Mouse (Mus musculus) stomach, postnatal 0 days (tissue): ENCODE measurements around the gene Rasl11a. TPM values are rescaled to one million over a fixed set of nuclear protein-coding genes. Genes with fewer than 3 reads are reported as not detected.
"Not testable (repeated sequence)": the region's sequence is repeated elsewhere in the genome, so short reads cannot be mapped to it uniquely, and the experiment has no call there.

ENCODE experiments used
- ATAC-seq: fragments of 200-750 bp; cut with Nextera tagmentation; 2 replicates; pipeline ENCODE4 v1.8.0; 2017; ENCODE audit not compliant: low FRiP score, low TSS enrichment
- DNase-seq: peaks from one replicate; pipeline ENCODE4 v3.0.0-alpha.2; 2016; ENCODE audit warnings: low spot score
- H3K27ac ChIP-seq: fragments of 300-500 bp; sonication (generic); replicated peaks from 2 replicates; pipeline ENCODE4 v1.5.1; 2014; ENCODE audit warnings: mild to moderate bottlenecking, control low read depth
- H3K27me3 ChIP-seq: fragments of 300-500 bp; sonication (generic); 2 replicates; pipeline ENCODE4 v1.6.1; 2014; ENCODE audit warnings: low read length; ENCODE audit not compliant: control insufficient read depth, insufficient read depth
- H3K36me3 ChIP-seq: fragments of 300-500 bp; sonication (generic); 2 replicates; pipeline ENCODE4 v1.6.1; 2014; ENCODE audit warnings: low read length, mixed read lengths; ENCODE audit not compliant: control insufficient read depth, insufficient read depth
- H3K4me1 ChIP-seq: fragments of 300-500 bp; sonication (generic); replicated peaks from 2 replicates; pipeline ENCODE4 v1.6.1; 2014; ENCODE audit warnings: antibody characterized with exemption; ENCODE audit not compliant: control insufficient read depth, insufficient read depth
- H3K4me2 ChIP-seq: fragments of 300-500 bp; sonication (generic); replicated peaks from 2 replicates; pipeline ENCODE4 v1.6.1; 2014; ENCODE audit warnings: low read depth, mild to moderate bottlenecking, control low read depth, moderate library complexity
- H3K4me3 ChIP-seq: fragments of 300-500 bp; sonication (generic); 2 replicates; pipeline ENCODE4 v1.5.1; 2014; ENCODE audit warnings: low read depth, low read length, control low read depth
- H3K9ac ChIP-seq: fragments of 300-500 bp; sonication (generic); 2 replicates; pipeline ENCODE4 v1.6.1; 2014; ENCODE audit warnings: mild to moderate bottlenecking, low read length, control low read depth, mixed read lengths
- H3K9me3 ChIP-seq: fragments of 300-500 bp; sonication (generic); 2 replicates; pipeline ENCODE4 v1.6.1; 2016; ENCODE audit warnings: low read length; ENCODE audit not compliant: control insufficient read depth
- CTCF ChIP-seq: IDR thresholded peaks from 2 replicates; pipeline ENCODE4 v1.5.1; 2016; ENCODE audit warnings: antibody characterized with exemption, low read depth, mild to moderate bottlenecking, moderate library complexity
- EP300 ChIP-seq: optimal IDR thresholded peaks from 2 replicates; pipeline ENCODE3; 2016; ENCODE audit warnings: antibody characterized with exemption
- WGBS: fragments of 180-500 bp; shearing (Covaris S2); extraction: QIAGEN DNeasy Blood & Tissue Kit; methylation state at CpG from one replicate; pipeline ENCODE4 v1.1.7; 2014; 5-methylcytosine and 5-hydroxymethylcytosine counted together
- polyA plus RNA-seq: library from polyadenylated mRNA; unstranded; fragments of >200 nt; fragmentation: Nextera tagmentation; extraction: Ambion mirVana; gene quantifications from 2 replicates; pipeline ENCODE4 v1.2.1, GENCODE M21; 2015

The Rasl11a gene
- polyA plus RNA-seq, 1 experiment from 2014 or later = 13.8 TPM

DNA sequence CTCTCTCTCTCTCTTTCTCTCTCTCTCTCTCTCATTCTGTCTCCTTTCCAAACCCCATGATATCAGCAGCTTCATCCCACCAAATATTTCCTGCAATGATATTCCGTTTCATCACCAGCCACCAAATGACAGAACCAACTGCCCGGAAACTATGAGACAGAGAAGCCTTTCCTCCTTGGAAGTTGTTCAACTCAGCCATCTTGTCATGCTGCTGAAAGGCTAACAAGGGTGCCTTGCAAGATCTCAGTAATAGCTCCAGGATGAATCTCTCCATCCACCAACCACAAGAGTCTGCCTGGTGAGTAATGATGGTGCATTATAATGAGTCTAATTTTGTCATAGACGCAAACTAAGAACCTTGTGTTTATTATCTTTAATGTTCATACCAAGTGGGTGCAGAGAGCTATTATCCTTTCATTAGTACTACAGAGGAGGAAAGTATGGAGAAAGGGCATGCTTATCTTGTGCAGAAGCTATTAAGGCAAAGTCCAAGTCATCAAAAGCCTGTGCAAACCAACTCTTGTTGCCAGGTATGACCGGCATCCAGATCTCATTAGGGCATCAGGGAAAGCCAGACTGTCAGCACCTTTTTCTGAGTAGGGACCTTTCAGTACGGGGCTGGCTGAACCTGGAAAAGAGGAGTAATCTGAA is 28.2 kb downstream of the Rasl11a start:
- no peak for TF ChIP-seq EP300
- TF ChIP-seq CTCF = no peak
- Histone ChIP-seq H3K27me3 (no peaks in the 10 kb centered on the region), H3K4me2 (no peak overlapping the region), H3K27ac (no peak overlapping the region), H3K36me3 (no peaks in the 10 kb centered on the region), H3K9ac (no peak overlapping the region), H3K4me1 (no peaks in the 10 kb centered on the region), H3K9me3 (no peaks in the 10 kb centered on the region), H3K4me3 (no peak overlapping the region)
- peak; percentile 68 for ATAC-seq
- DNase-seq = no peak
- 76% methylated on average over 5 of the region's 5 CpGs for whole genome bisulfite sequencing

DNA sequence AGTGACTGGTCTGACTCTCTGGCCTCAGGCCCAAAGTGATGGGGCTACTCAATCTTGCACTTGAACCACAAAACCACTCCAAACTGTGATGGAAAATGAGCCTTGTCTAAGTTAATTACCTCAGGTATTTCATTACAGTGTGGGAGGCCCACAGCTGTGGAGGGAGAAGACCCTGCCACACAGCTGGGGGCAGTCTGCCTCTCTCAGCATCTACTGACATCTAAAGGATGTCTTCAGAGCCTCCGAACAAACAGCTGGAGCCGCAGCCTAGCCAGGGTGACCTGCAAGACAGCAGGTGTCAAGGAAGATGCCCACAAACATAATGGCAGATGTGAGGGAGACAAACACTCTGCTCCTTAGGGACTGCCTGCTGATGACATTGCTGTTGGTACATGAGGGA is 31.2 kb downstream of the Rasl11a start:
- Histone ChIP-seq H3K9ac (no peak overlapping the region), H3K36me3 (no peaks in the 10 kb centered on the region), H3K4me3 (no peak overlapping the region), H3K4me2 (no peak overlapping the region), H3K4me1 (no peaks in the 10 kb centered on the region), H3K27me3 (no peaks in the 10 kb centered on the region), H3K9me3 (no peaks in the 10 kb centered on the region), H3K27ac (no peak overlapping the region)
- DNase-seq (no peak), ATAC-seq (no peak)
- no peak for TF ChIP-seq EP300
- no peak for TF ChIP-seq CTCF
- WGBS = 57% methylated on average over 2 of the region's 2 CpGs

DNA sequence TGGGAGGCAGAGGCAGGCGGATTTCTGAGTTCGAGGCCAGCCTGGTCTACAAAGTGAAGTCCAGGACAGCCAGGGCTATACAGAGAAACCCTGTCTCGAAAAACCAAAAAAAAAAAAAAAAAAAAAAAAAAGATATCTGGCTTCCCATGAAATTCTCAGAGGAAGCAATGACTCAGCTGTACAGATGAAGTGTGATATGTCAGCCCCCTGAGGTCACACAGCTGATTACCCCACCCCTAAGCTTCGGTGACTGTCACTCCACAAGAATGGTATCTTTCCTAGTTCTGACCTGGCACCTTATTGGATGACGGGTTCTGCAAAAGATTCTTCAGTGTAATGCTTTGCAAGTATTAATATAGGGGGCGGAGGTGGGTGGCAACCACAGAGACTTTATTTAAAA is 33.0 kb downstream of the Rasl11a start:
- not testable (repeated sequence) for H3K9ac ChIP-seq, H3K27me3 ChIP-seq, ATAC-seq, H3K36me3 ChIP-seq, DNase-seq, H3K4me2 ChIP-seq, H3K4me3 ChIP-seq, H3K9me3 ChIP-seq, H3K4me1 ChIP-seq, H3K27ac ChIP-seq
- WGBS = 79% methylated on average over 4 of the region's 6 CpGs

DNA sequence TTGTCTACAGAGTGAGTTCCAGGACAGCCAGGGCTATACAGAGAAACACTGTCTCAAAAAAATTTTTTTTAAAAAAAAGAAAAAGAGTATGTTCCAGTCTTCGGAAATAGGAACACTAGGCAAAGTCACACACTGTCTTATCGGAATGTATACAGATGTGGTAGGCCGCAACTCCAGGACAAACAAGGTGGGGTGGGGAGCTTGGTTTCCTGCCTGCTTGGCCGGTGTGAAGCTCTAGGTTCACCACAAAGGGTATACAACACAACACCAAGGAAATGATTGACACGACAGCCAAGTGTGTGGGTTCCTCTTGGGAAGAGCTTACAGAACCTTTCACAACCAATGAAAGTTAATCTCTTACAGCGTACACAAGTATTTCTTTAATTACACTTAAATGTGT is 37.4 kb downstream of the Rasl11a start:
- ATAC-seq = no peak
- Histone ChIP-seq H3K4me2 (no peak overlapping the region), H3K9ac (no peak overlapping the region), H3K36me3 (no peaks in the 10 kb centered on the region), H3K4me3 (no peak overlapping the region), H3K4me1 (no peaks in the 10 kb centered on the region), H3K9me3 (no peaks in the 10 kb centered on the region), H3K27me3 (no peaks in the 10 kb centered on the region), H3K27ac (no peak overlapping the region)
- TF ChIP-seq EP300 (no peak), CTCF (no peak)
- 65% methylated on average over 6 of the region's 6 CpGs for WGBS
- no peak for DNase-seq

DNA sequence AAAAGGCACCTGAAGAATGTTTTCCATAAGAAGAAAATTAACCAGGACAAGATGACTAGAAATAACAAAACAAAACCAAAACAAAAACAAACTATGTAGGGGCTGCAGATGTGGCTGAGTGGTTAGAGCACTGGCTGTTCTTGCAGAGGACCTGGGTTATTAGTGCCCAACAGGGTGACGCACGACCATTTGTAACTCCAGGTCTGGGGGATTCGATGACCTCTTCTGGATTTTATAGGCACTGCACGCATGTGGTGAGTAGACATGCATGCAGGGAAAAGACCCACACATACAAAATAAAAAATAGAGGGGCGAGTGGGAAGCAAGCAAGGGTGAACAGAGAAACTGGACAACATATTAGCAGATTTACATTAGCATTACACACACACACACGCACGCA is 38.2 kb downstream of the Rasl11a start:
- Histone ChIP-seq H3K9ac (no peak overlapping the region), H3K9me3 (no peaks in the 10 kb centered on the region), H3K27me3 (no peaks in the 10 kb centered on the region), H3K4me2 (no peak overlapping the region), H3K4me1 (no peaks in the 10 kb centered on the region), H3K27ac (no peak overlapping the region), H3K4me3 (no peak overlapping the region), H3K36me3 (no peaks in the 10 kb centered on the region)
- ATAC-seq = no peak
- no peak for TF ChIP-seq EP300
- TF ChIP-seq CTCF = peak; percentile 48
- 73% methylated on average over 7 of the region's 7 CpGs for WGBS
- DNase-seq = no peak

DNA sequence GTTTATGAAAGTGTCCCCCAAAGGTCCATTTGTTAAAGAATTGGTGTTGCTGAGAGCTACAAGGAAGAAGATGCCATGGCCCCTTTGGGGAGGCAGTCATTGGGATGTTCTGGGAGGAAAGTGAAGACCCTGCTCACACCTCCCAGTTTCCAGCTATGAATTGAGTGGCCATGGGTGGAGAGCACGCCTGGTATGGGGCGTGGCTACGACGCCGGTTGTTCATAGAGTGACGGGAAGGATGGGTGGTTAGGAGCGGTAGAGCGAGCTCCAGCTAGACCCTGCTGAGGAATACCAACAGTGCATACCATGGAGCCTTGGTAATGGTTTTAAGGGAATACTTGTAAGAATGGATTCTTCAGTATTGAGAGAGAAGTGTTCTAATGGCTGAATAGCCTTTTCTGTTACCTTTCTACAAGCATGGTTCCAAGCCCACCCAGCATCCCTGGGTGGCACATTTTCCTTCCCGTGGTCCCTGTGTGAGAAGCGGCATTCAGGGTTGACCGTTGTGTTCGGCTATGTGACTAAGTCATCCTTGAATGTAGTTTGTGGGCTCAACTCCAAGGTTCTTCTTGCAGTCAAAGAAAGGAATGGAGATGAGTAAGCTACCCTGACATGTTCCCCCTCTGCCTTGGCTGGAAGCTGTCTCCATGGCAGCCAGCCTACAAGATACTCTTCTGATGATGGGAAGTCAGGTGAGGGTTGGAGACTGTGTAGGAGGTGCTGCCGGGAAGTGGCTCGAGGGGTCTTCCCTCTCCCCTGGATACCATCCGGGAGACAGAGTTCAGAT is 38.8 kb downstream of the Rasl11a start:
- Histone ChIP-seq H3K27me3 (no peaks in the 10 kb centered on the region), H3K4me1 (no peaks in the 10 kb centered on the region), H3K9me3 (no peaks in the 10 kb centered on the region), H3K4me2 (no peak overlapping the region), H3K9ac (no peak overlapping the region), H3K27ac (no peak overlapping the region), H3K36me3 (no peaks in the 10 kb centered on the region), H3K4me3 (no peak overlapping the region)
- ATAC-seq = no peak
- WGBS = 73% methylated on average over 15 of the region's 15 CpGs
- TF ChIP-seq CTCF = no peak
- TF ChIP-seq EP300 = no peak
- DNase-seq = no peak
